Mouse (Mus musculus): ENCODE data around the gene Ahnak2.

Gene Ahnak2

GRCm38 (mm10) chr12:112757896-112758295 lies 44.6 kb downstream of the Ahnak2 start:
- DNase-seq, result no peak

DNA sequence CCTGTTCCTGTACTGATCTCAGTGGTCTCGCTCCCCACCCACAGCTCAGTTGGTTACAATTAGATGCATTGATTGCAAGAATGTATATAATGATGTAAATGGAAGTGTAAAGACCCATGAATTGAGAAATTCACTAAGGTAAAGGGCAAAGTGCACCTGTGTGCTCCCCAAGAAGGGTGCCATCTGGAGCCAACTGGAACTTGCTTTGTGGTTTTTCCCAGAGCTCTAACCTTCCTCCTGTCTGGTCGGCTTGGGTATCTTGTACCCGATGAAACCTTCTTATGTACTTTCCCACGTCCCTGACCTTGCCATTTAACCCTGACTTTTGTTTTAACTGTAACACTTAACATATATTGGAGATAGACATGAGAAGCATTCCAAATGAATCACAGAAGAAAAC lies 46.6 kb downstream of the Ahnak2 start:
- DNase-seq, result no peak

DNA sequence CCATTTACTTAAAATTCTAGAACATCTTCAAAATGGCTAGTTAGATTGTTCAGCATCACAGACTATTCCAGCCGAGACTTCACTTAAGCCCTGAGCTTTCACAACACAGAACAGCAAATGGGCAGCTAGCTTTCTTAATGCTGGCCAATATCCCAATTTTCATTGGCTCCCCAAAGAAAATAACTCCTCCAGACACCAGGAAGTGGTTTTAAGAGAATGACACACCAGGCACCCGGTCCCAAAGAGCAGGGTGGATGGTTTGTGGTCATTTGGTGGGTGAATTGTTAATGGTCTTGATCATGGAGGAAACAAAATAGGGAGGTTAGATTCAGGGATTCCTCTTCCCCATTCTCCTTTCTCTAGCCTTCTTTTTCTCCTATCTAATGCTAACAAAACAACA lies 50.1 kb downstream of the Ahnak2 start:
- DNase-seq, result no peak

DNA sequence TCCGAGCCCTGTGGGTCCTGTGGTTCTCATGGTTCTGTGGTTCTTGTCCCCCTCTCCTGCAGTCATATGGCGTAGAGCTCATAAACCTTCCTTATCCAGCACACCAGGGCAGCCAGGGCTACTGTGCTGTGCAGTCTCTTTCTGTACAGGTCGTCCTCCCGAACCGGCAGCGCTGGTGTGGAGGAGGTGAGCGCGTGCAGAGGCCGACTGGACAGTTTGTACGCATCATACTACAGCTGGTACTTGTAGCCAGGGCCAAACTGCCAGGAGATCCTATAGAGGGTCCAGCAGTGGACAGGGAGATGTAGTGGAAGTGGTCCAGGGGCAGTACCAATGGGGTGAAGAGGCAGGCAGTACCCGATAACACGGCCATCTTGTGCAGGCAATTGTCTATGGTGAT lies 51.5 kb downstream of the Ahnak2 start:
- DNase-seq, result no peak

DNA sequence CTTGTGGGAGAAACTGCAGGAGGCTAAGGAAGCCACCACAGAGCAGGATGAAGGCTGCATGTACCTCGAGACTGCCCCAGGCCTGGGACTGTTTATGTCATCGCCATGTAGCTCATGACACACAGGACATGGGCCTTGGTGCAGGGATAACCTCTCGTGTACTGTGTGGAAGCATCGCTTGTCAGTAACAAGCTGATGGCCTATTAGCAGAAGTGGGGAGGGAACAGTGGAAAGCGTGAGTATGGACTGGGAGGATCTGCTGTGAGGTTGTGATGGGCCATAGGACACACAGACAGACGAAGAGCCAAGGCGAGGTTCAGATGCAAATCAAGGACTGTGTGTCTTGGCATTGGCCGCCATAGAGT lies 54.9 kb downstream of the Ahnak2 start:
- DNase-seq, result no peak

DNA sequence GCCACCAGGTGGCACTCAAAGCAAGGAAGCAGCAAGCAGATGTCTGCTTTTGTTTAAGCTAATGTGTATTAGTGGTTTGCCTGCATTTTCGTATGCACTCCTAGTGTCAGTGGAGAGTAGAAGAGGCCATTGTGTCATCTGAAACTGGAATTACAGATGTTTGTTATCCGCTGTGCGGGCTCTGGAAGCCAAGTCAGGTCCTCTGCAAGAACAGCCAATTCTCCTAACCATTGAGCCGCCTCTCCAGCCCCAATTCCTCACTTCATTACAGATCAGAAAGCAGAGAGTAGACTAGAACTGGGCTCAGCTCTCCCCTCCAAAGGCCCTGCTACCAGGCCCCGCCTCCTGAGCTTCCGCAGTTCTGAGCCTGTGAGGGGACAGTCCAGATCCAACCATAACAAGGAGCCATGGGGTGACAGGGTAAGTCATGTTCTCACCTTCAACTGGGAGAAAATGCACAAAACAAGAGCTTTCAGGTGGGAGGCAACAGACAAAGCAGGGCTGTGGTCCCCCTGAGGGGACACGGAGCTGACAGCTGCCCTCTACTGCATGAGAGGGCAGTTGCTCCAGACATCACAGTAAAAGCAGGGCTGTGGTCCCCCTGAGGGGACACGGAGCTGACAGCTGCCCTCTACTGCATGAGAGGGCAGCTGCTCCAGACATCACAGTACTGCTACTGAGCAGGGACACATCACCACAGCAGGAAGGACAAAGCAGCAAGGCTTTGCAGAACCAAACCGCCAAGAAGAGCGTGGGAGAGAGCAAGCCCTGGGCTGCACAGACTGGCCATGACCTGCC lies 55.5 kb downstream of the Ahnak2 start:
- DNase-seq, result no peak

GRCm38 (mm10) chr12:112746461-112746807 lies 56.0 kb downstream of the Ahnak2 start:
- no peak for DNase-seq

- no peak for DNase-seq
Measured at GRCm38 (mm10) chr12:112745716-112746115, 56.7 kb downstream of the Ahnak2 start.

DNA sequence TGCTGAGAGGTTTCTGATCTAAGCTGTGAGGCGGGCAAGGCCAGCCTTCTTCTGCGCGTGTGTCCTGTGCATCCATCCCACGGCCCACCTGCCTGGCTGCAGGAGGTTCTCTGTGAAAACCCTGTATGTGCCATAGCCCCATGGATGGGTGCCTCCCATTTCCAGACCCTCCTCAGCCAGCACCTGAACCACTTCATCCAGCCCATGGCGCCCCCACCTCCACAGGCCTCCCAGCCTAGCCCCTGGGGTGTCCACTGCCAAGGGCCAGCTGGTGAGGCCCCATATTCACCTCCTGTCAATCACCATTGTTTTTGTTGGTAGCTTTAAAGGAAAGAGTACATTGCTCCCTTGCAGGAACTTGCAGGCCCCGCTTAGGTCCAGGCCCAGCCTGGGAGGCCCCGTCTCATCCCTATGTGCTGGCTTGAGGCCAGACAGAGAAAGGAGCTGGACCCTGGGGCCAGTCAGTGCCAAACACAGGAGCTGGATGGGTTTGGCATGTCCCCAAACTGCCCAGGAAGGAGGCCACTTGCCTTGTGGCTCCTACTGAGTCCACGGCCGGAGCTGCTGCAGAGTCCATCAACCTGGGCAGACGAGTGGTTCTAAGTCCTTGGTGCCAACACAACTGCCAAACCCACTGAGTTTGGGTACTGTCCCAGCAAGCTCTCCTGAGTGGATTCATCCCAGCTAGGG lies 57.4 kb downstream of the Ahnak2 start:
- DNase-seq, result no peak

DNA sequence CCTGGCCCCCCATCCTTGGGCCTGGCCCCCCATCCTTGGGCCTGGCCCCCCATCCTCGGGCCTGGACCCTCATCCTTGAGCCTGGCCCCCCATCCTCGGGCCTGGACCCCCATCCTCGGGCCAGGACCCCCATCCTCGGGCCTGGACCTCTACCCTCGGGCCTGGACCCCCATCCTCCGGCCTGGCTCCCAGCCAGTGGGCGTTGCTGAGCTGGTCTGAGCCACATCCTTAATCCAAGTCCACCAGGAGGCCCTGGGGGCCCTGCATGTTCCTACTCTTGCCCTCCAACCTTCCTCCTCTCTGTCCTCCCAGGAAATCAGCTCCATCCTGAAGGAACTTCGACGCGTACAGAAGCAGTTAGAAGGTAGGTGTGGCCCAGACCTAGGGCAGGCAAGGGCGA lies 58.2 kb downstream of the Ahnak2 start:
- no peak for DNase-seq

GRCm38 (mm10) chr12:112743168-112743975 lies 59.1 kb downstream of the Ahnak2 start:
- DNase-seq, result peak; percentile 81

DNA sequence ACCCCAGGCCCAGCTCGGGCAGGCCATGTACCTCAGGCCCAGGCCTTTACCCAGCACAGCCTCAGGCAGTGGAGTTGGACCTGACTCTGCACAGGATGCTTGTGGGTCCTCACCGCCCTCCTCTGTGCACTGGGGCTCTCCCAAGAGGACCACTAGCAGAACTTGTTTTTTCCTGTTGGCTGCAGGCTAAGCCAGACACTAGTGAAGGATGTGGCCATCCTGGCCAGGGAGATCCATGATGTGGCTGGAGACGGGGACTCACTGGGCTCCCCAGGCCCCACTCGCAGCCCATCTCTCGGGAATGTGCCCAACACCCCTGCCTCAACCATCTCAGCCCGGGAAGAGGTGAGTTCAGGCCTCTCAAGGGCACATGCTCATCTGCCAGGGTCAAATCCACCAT lies 59.7 kb downstream of the Ahnak2 start:
- DNase-seq, result no peak

GRCm38 (mm10) chr12:112739023-112739568 lies 63.4 kb downstream of the Ahnak2 start:
- DNase-seq, result no peak

GRCm38 (mm10) chr12:112738281-112739022 lies 64.0 kb downstream of the Ahnak2 start:
- no peak for DNase-seq

GRCm38 (mm10) chr12:112737761-112738160 lies 64.7 kb downstream of the Ahnak2 start:
- no peak for DNase-seq

GRCm38 (mm10) chr12:112737081-112737480 lies 65.4 kb downstream of the Ahnak2 start:
- no peak for DNase-seq

DNA sequence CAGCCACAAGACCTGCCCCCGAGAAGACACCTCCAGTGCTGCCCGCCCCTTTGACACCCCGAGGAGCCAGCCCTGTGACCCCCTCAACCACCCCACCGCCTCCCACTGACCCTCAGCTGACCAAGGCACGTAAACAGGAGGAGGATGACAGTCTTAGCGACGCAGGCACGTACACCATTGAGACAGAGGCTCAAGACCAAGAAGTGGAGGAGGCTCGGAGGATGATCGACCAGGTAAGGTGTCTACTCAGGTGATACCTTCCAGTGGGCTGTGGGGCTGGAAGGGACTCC lies 65.9 kb downstream of the Ahnak2 start:
- DNase-seq, result no peak

DNA sequence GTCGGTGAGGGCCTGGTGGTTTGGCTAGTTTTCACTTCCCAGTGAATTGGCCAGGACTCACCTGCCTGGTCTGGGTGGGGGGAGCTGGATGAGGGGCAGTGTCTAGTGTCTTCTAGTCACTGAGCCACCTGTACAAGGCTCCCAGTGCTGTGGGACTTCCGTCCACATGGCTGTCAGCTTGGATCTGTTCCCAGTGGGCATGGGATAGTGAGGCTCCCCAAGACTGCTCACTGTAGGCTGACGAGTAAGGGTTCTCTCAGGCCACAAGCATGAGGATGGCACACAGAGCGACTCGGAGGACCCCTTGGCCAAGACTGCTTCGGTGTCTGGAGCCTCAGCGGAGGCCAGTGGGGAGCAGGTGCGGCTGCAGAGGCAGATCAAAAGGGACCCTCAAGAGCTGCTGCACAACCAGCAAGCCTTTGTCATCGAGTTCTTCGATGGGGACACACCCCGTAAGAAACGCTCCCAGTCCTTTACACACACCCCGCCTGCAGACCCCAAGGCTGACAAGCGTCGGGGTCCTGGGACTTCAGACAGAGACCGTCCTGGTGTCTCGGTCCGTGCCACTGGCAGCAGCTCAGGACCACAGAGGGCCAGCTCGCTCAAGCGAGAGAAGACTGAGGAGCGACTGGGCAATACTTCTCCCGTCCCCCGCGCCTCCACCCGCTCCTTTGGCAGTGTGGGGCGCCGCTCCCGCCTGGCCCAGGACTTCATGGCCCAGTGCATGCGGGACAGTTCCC lies 66.4 kb downstream of the Ahnak2 start:
- no peak for DNase-seq

GRCm38 (mm10) chr12:112734881-112735655 lies 67.4 kb downstream of the Ahnak2 start:
- no peak for DNase-seq

GRCm38 (mm10) chr12:112734108-112734820 lies 68.2 kb downstream of the Ahnak2 start:
- DNase-seq, result no peak

GRCm38 (mm10) chr12:112732591-112732990 lies 69.9 kb downstream of the Ahnak2 start:
- DNase-seq, result no peak
